Mouse (Mus musculus) ES-E14 (cell line): ENCODE measurements at regions not wholly inside any gene's neighbourhood (a gene's known extent, or its start where the extent isn't known, plus 50 kb on each side); places are given as distances from the start of the nearest gene placed in this dataset.

ENCODE experiments used
- CHD2 ChIP-seq: IDR thresholded peaks from 2 replicates; pipeline ENCODE4 v1.6.1; 2014; ENCODE audit warnings: mild to moderate bottlenecking, low read depth, low read length, inconsistent platforms
- HCFC1 ChIP-seq: IDR thresholded peaks from 2 replicates; pipeline ENCODE4 v1.6.1; 2012; ENCODE audit warnings: low read length, inconsistent platforms, borderline replicate concordance; ENCODE audit not compliant: insufficient read depth
- MAFK ChIP-seq: IDR thresholded peaks from 2 replicates; pipeline ENCODE4 v1.6.1; 2014; ENCODE audit warnings: mild to moderate bottlenecking, low read depth, low read length, inconsistent platforms; ENCODE audit not compliant: insufficient read depth

GRCm38 (mm10) chr10:9117648-9118551, 232.0 kb upstream of the Sash1 start:
- TF ChIP-seq HCFC1: no peak
- TF ChIP-seq CHD2: no peak
- TF ChIP-seq MAFK: no peak
